Mouse (Mus musculus): ENCODE data around the gene Hmgb1.

DNA sequence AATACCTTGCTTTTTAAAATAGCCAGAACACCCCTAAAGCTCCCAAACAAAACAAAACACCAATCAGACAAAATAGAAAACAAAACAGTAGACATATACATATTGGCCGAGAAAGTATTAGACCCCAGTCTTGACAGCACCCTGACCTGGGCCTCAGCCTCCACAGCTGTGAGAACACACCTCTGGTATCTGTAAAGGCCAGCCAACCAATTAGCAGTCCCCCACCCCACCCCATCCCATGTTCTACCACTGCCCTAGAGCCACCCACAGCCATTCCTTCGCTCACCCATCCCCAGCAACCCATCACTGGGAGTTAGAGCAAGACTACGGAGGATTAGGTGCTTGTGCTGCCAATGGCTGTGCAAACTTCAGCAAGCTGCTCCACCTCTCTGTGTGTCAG is 33.4 kb downstream of the Hmgb1 start:
- TF ChIP-seq CTCF (IDR thresholded peaks at IDR 0.05; ENCODE audit: control insufficient read depth, insufficient read depth, insufficient replicate concordance, low read depth, low read length) (no peak), POLR2A (IDR thresholded peaks at IDR 0.05; ENCODE audit: control insufficient read depth, low read depth, low read length) (no peak)
